Mouse (Mus musculus): ENCODE measurements around the gene Vmn2r19. TPM values are rescaled to one million over a fixed set of nuclear protein-coding genes. Genes with fewer than 3 reads are reported as not detected.
"Not testable (repeated sequence)": the region's sequence is repeated elsewhere in the genome, so short reads cannot be mapped to it uniquely, and the experiment has no call there.

Gene Vmn2r19
- polyA plus RNA-seq, 1 experiment from 2014 or later = not detected

DNA sequence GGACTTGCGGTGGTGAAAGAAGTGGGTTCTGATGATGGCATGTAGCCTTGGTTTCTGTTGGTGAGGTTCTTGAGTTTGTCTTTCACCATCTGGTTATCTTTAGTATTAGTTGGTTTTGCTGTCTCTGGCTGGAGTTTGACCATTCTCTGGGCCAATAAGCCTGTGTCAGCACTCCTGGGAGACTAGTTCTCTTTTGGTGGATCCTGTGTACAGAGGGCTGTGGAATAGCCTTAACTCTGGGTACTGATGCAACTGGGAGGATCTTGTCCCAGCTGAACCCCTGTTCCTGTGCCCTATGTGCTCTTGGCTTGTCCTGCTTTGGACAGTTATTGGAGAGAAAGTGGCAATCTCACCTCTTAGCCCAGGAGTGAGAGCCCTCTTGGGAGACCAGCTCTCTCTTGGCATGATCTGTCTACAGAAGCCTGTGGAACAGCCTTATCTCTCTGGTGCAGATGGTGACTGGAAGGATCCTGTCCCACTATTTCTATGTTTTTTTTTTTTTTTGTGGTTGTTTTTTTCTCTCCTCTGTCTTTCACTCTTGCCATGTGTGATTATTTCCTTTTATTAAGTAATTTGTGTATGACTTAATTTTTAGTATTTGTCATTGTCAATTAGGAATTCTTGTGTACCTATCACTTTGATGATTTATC is 15.3 kb upstream of the Vmn2r19 start:
- H3K4me1 ChIP-seq (replicated peaks) = no peaks in the 10 kb centered on the region
- H3K27me3 ChIP-seq = no peaks in the 10 kb centered on the region
- no peaks in the 10 kb centered on the region for H3K36me3 ChIP-seq
- WGBS = 98% methylated on average over 1 of the region's 1 CpGs
- no peak overlapping the region for H3K4me3 ChIP-seq (replicated peaks)
- H3K9me3 ChIP-seq = no peaks in the 10 kb centered on the region
- H3K9ac ChIP-seq (replicated peaks) = no peak overlapping the region
- no peak overlapping the region for H3K27ac ChIP-seq
- ATAC-seq = no peak
- no peak overlapping the region for H3K4me2 ChIP-seq (replicated peaks)

DNA sequence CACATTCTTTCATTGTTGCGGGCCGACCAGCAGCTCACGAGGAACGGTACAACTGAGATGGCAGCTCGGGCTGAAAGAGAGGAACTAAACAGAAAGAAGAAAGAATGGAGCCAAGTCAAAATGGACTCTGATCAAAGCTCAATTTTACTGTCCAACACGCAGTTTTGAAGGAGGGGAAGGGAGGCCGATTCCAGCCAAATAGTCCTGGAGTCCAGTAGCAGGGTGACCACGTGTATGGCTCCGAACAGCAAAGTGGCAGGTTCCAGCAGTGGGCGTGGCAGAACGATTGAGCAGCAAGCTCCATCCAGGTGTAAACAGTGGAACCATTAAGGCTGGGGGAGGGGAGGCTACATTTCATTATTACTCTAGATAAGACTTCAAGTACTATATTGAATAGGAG is 14.6 kb upstream of the Vmn2r19 start:
- not testable (repeated sequence) for H3K4me3 ChIP-seq (replicated peaks); H3K9ac ChIP-seq (replicated peaks); H3K36me3 ChIP-seq; H3K4me1 ChIP-seq (replicated peaks); H3K4me2 ChIP-seq (replicated peaks); H3K27me3 ChIP-seq; H3K9me3 ChIP-seq; ATAC-seq; H3K27ac ChIP-seq
- 90% methylated on average over 11 of the region's 11 CpGs for WGBS

- H3K27ac ChIP-seq = no peak overlapping the region
- H3K27me3 ChIP-seq = no peaks in the 10 kb centered on the region
- no peaks in the 10 kb centered on the region for H3K4me1 ChIP-seq (replicated peaks)
- H3K9ac ChIP-seq (replicated peaks) = no peak overlapping the region
- no peaks in the 10 kb centered on the region for H3K36me3 ChIP-seq
- 82% methylated on average over 1 of the region's 1 CpGs for WGBS
- H3K4me3 ChIP-seq (replicated peaks) = no peak overlapping the region
- H3K9me3 ChIP-seq = no peaks in the 10 kb centered on the region
- no peak for ATAC-seq
- no peak overlapping the region for H3K4me2 ChIP-seq (replicated peaks)
These were observed 11.4 kb upstream of the Vmn2r19 start for GRCm38 (mm10) chr6:123296687-123297086.

- ATAC-seq; H3K36me3 ChIP-seq; H3K4me3 ChIP-seq (replicated peaks); H3K4me1 ChIP-seq (replicated peaks); H3K27ac ChIP-seq; H3K4me2 ChIP-seq (replicated peaks); H3K27me3 ChIP-seq; H3K9me3 ChIP-seq; H3K9ac ChIP-seq (replicated peaks): not testable (repeated sequence)
- 90% methylated on average over 7 of the region's 7 CpGs for WGBS
These were observed 1.8 kb upstream of the Vmn2r19 start for GRCm38 (mm10) chr6:123306315-123306714.

DNA sequence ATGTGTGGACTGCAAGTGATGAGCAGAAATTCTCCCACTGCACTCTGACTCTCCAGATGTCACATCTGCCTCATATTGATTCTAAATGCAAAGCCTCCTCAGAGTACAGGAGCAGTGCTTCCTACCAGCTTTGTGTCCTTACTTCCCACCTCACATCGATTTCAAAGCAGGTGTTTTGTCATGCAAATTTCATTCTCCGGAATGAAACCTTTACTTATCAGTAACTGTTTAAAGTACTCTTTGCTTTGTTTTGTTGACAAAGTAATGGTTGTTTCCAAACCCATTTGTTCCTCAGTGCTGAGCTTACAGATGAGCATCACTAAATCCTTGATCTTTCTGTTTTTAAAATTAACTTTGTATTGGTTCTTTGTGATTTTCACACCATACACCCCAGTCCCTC is 24.4 kb downstream of the Vmn2r19 start:
- no peak for ATAC-seq
- 30% methylated on average over 2 of the region's 2 CpGs for WGBS

GRCm38 (mm10) chr6:123340093-123340492 is 32.0 kb downstream of the Vmn2r19 start:
- peak; percentile 37; the same call in 1 of the 2 replicates for ATAC-seq
- Histone ChIP-seq H3K27ac (no peak overlapping the region), H3K36me3 (no peaks in the 10 kb centered on the region), H3K4me2 (replicated peaks) (no peak overlapping the region), H3K4me3 (replicated peaks) (no peak overlapping the region), H3K9ac (replicated peaks) (no peak overlapping the region), H3K9me3 (no peaks in the 10 kb centered on the region), H3K27me3 (no peaks in the 10 kb centered on the region), H3K4me1 (replicated peaks) (no peaks in the 10 kb centered on the region)

More for the DNA sequence above, 24.4 kb downstream of the Vmn2r19 start:
- Histone ChIP-seq H3K4me3 (replicated peaks) (no peak overlapping the region), H3K4me1 (replicated peaks) (no peaks in the 10 kb centered on the region), H3K4me2 (replicated peaks) (no peak overlapping the region), H3K9me3 (no peaks in the 10 kb centered on the region), H3K27ac (no peak overlapping the region), H3K9ac (replicated peaks) (no peak overlapping the region), H3K27me3 (no peaks in the 10 kb centered on the region), H3K36me3 (no peaks in the 10 kb centered on the region)

DNA sequence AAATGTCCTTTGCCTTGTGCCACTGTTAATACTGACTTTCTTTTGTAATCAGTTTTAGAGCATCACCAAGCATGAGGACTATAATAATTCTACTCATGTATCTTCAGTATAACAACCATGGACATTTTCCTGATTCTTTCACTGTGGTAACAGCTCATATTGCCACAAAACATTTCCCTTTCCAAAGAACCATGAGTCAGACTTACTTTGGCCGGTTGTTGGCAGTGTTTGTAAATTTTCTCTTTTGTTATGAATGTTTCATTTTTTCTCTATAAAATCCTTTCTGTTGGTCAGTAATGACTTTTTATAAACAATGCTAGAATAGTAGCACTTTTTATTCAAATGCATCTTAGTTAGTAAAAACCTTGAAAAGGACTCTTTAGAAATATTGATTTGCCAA is 38.0 kb downstream of the Vmn2r19 start:
- Histone ChIP-seq H3K4me2 (replicated peaks) (no peak overlapping the region), H3K4me1 (replicated peaks) (no peaks in the 10 kb centered on the region), H3K36me3 (no peaks in the 10 kb centered on the region), H3K27ac (no peak overlapping the region), H3K27me3 (no peaks in the 10 kb centered on the region), H3K4me3 (replicated peaks) (no peak overlapping the region), H3K9me3 (no peaks in the 10 kb centered on the region), H3K9ac (replicated peaks) (no peak overlapping the region)
- 90% methylated on average over 1 of the region's 1 CpGs for WGBS
- no peak for ATAC-seq

Other genes starting within 250 kb of the Vmn2r19 start
- gene Clec4a2, start 201.9 kb upstream of the Vmn2r19 start, polyA plus RNA-seq (2015; fragmentation: Nextera tagmentation; extraction: Ambion mirVana) = 0.96 and 1.0 TPM in 2 replicates
- not detected in 2 replicates for gene Clec4b2, start 135.4 kb upstream of the Vmn2r19 start, polyA plus RNA-seq (2015; fragmentation: Nextera tagmentation; extraction: Ambion mirVana)
- 1.1 and 1.7 TPM in 2 replicates for gene Clec4n, start 78.5 kb upstream of the Vmn2r19 start, polyA plus RNA-seq (2015; fragmentation: Nextera tagmentation; extraction: Ambion mirVana)
- not detected in 2 replicates for gene Clec4d, start 46.2 kb upstream of the Vmn2r19 start, polyA plus RNA-seq (2015; fragmentation: Nextera tagmentation; extraction: Ambion mirVana)
- gene Clec4e, start 18.5 kb upstream of the Vmn2r19 start, polyA plus RNA-seq (2015; fragmentation: Nextera tagmentation; extraction: Ambion mirVana) = not detected in 2 replicates
- gene Vmn2r20, start 109.8 kb downstream of the Vmn2r19 start, polyA plus RNA-seq (2015; fragmentation: Nextera tagmentation; extraction: Ambion mirVana) = not detected in 2 replicates
- not detected in 2 replicates for gene Vmn2r21, start 225.1 kb downstream of the Vmn2r19 start, polyA plus RNA-seq (2015; fragmentation: Nextera tagmentation; extraction: Ambion mirVana)